Mouse (Mus musculus) MEL (cell line): ENCODE data around the gene Zfp607b.

Experiments used
- CTCF ChIP-seq, 3 experiments: IDR thresholded peaks in 2 of 3; conservative IDR thresholded peaks in 1 of 3; 2 replicates each; pipeline ENCODE4 v1.5.1; 2011 to 2012; ENCODE audit warnings: low read length in 3 of 3, low read depth in 2 of 3, mild to moderate bottlenecking in 2 of 3, improper control_type of control experiment in 1 of 3, inconsistent platforms in 1 of 3, mixed read lengths in 1 of 3, moderate library complexity in 1 of 3; ENCODE audit not compliant: control insufficient read depth in 1 of 3, insufficient read depth in 1 of 3, poor library complexity in 1 of 3, severe bottlenecking in 1 of 3
- GABPA ChIP-seq: IDR thresholded peaks from 2 replicates; pipeline ENCODE4 v1.6.1; 2012; ENCODE audit warnings: low read depth, mild to moderate bottlenecking, inconsistent platforms, low read length, improper control_type of control experiment, moderate library complexity
- JUND ChIP-seq: IDR thresholded peaks from 2 replicates; pipeline ENCODE4 v1.6.1; 2011; ENCODE audit warnings: low read depth, mild to moderate bottlenecking, improper control_type of control experiment, low read length
- KAT2A ChIP-seq: conservative IDR thresholded peaks from 2 replicates; pipeline ENCODE4 v1.6.1; 2012; ENCODE audit warnings: low read depth, low read length, improper control_type of control experiment, inconsistent platforms
- MYC ChIP-seq: IDR thresholded peaks from 2 replicates; pipeline ENCODE4 v1.6.1; 2011; ENCODE audit warnings: low read depth, mild to moderate bottlenecking, low read length, improper control_type of control experiment, moderate library complexity
- POLR2A ChIP-seq, 2 experiments: IDR thresholded peaks; 2 replicates each; pipeline ENCODE4 v1.6.1; 2011 to 2012; ENCODE audit warnings: low read length in 2 of 2, mild to moderate bottlenecking in 2 of 2, control low read depth in 1 of 2, improper control_type of control experiment in 1 of 2, low read depth in 1 of 2, moderate library complexity in 1 of 2; ENCODE audit not compliant: control insufficient read depth in 1 of 2, insufficient read depth in 1 of 2, poor library complexity in 1 of 2
- USF1 ChIP-seq: IDR thresholded peaks from 2 replicates; pipeline ENCODE4 v1.6.1; 2014; ENCODE audit warnings: low read depth, mild to moderate bottlenecking, inconsistent platforms, low read length, improper control_type of control experiment, moderate library complexity
- ZC3H11A ChIP-seq: IDR thresholded peaks from 2 replicates; pipeline ENCODE4 v1.6.1; 2012; ENCODE audit warnings: low read depth, mild to moderate bottlenecking, inconsistent platforms, low read length, improper control_type of control experiment
- ZNF384 ChIP-seq: IDR thresholded peaks from 2 replicates; pipeline ENCODE4 v1.6.1; 2012; ENCODE audit warnings: low read depth, mild to moderate bottlenecking, inconsistent platforms, low read length, improper control_type of control experiment

DNA sequence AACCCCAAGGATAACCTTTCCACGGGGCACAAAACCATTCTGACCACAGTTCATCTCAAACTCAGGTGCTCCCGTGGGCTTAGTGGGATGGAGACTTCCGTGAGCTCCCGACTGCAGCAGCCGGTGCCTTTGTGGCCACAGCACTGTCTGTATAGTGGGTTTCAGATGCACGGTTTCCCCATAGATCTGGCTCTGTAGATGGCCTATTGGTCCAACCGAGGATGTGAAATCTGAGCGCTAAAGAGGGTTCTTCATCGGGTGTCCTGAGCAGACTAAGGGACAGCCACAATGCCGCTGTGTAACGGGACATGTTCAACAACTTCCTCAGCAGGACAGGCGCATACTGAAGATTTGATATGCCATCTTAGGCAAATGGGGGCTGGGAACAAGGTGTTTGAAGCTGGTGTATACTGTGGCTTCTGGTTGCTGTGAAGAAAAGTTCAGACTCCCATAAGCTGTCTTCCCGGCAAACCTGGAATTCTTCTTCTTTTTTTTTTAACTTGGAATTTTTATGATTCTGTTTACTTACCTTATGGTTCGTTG, 823 bp upstream of the Zfp607b start:
- TF ChIP-seq ZC3H11A = no peak
- no peak for TF ChIP-seq POLR2A (IDR thresholded peaks at IDR 0.05; ENCODE audit: control insufficient read depth in 1 of 2, insufficient read depth in 1 of 2, low read depth in 1 of 2, low read length in 2 of 2, poor library complexity in 1 of 2)
- TF ChIP-seq GABPA = no peak
- TF ChIP-seq MYC = no peak
- no peak for TF ChIP-seq CTCF (IDR thresholded peaks at IDR 0.05 in 2 of 3, conservative IDR thresholded peaks at IDR 0.05 in 1 of 3; ENCODE audit: control insufficient read depth in 1 of 3, insufficient read depth in 1 of 3, low read depth in 2 of 3, low read length in 3 of 3, poor library complexity in 1 of 3, severe bottlenecking in 1 of 3)
- TF ChIP-seq KAT2A = no peak
- TF ChIP-seq JUND = no peak
- no peak for TF ChIP-seq USF1
- no peak for TF ChIP-seq ZNF384
